Mouse (Mus musculus): ENCODE data around the gene Tbx15. TPM values are rescaled to one million over a fixed set of nuclear protein-coding genes. Genes with fewer than 3 reads are reported as not detected.
A peak's percentile ranks its signal among the peaks of the same experiment; 100 is the strongest.

Gene Tbx15
- 19.0 and 20.6 TPM in 2 replicates for polyA plus RNA-seq (2014; fragmentation: Nextera tagmentation; extraction: Ambion mirVana)

DNA sequence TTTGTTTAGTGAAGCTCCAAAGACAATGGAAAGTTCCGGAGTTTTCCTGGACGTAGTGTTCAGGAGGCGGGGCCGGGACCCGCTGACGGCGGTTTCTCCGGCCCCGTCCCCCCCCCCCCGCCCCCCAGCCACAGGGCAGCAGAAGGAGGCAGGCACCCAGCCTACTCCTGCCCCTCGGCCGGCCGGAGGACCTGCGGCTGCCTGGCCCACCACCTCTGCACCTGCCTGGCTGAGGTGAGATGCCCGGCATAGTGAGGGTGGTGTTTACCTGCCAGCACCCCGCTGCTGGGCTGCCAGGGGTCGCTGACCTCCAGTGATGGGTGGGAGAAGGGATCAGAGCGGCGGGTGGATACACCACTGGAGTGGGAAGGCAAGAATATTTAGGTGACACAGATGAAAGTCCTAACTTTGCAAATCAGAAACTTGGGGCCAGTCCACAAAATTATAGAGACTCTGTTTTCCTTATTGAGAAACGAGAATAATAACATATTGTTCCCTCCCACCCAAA is at the start of gene Tbx15:
TSS of gene Tbx15 (plus strand) at position 169 of the 508 bp plus-strand sequence.
- Histone ChIP-seq H3K4me2 (ENCODE audit: low read depth, low read length) (peak within 1 kb of the TSS; percentile 49), H3K9me3 (ENCODE audit: control insufficient read depth, low read length) (no peaks in the 10 kb centered on the region), H3K36me3 (ENCODE audit: control insufficient read depth, insufficient read depth, low read length) (no peaks in the 10 kb centered on the region), H3K4me3 (ENCODE audit: low read depth, low read length) (peak within 1 kb of the TSS; percentile 39), H3K9ac (ENCODE audit: low read depth, low read length) (peak within 1 kb of the TSS; percentile 64), H3K4me1 (ENCODE audit: control insufficient read depth, insufficient read depth, low read length) (0 out of 2 replicates have a peak, but pooled peaks cover 4% of the 10 kb centered on the region), H3K27me3 (replicated peaks; ENCODE audit: control insufficient read depth, insufficient read depth, low read length) (peaks cover 93% of the 10 kb centered on the region), H3K27ac (replicated peaks; ENCODE audit: low read depth, low read length) (peak within 1 kb of the TSS; percentile 56)
- WGBS: 1% methylated on average over 16 of the region's 20 CpGs
- DNase-seq (ENCODE audit: low spot score) (no peak), ATAC-seq (ENCODE audit: low read depth) (no peak)

- H3K9ac ChIP-seq (ENCODE audit: low read depth, low read length): no peak overlapping the region
- no peak for ATAC-seq (ENCODE audit: low read depth)
- DNase-seq (ENCODE audit: low spot score): no peak
- H3K4me3 ChIP-seq (ENCODE audit: low read depth, low read length): no peak overlapping the region
- 0 out of 2 replicates have a peak overlapping the region, but pooled peaks have one; percentile 30 for H3K27ac ChIP-seq (replicated peaks; ENCODE audit: low read depth, low read length)
- H3K4me2 ChIP-seq (ENCODE audit: low read depth, low read length): no peak overlapping the region
- no peaks in the 10 kb centered on the region for H3K27me3 ChIP-seq (replicated peaks; ENCODE audit: control insufficient read depth, insufficient read depth, low read length)
- no peaks in the 10 kb centered on the region for H3K36me3 ChIP-seq (ENCODE audit: control insufficient read depth, insufficient read depth, low read length)
- 59% methylated on average over 4 of the region's 4 CpGs for WGBS
- peaks cover 14% of the 10 kb centered on the region; the same call in 1 of the 2 replicates for H3K4me1 ChIP-seq (ENCODE audit: control insufficient read depth, insufficient read depth, low read length)
- no peaks in the 10 kb centered on the region for H3K9me3 ChIP-seq (ENCODE audit: control insufficient read depth, low read length)
Observed at GRCm38 (mm10) chr3:99193576-99193975, 46.6 kb upstream of the Tbx15 start.

- H3K27ac ChIP-seq (replicated peaks; ENCODE audit: low read depth, low read length): no peak overlapping the region
- ATAC-seq (ENCODE audit: low read depth) (0 out of 2 replicates have a peak, but pooled peaks have one; percentile 9), DNase-seq (ENCODE audit: low spot score) (peak; percentile 79)
- no peak overlapping the region for H3K4me3 ChIP-seq (ENCODE audit: low read depth, low read length)
- no peak overlapping the region for H3K9ac ChIP-seq (ENCODE audit: low read depth, low read length)
- 0 out of 2 replicates have a peak, but pooled peaks cover 6% of the 10 kb centered on the region for H3K36me3 ChIP-seq (ENCODE audit: control insufficient read depth, insufficient read depth, low read length)
- no peaks in the 10 kb centered on the region for H3K9me3 ChIP-seq (ENCODE audit: control insufficient read depth, low read length)
- no peaks in the 10 kb centered on the region for H3K27me3 ChIP-seq (replicated peaks; ENCODE audit: control insufficient read depth, insufficient read depth, low read length)
- H3K4me2 ChIP-seq (ENCODE audit: low read depth, low read length): no peak overlapping the region
- 0 out of 2 replicates have a peak, but pooled peaks cover 3% of the 10 kb centered on the region for H3K4me1 ChIP-seq (ENCODE audit: control insufficient read depth, insufficient read depth, low read length)
Observed at GRCm38 (mm10) chr3:99203331-99203730, 36.9 kb upstream of the Tbx15 start.

- ATAC-seq (ENCODE audit: low read depth): no peak
- Histone ChIP-seq H3K27ac (replicated peaks; ENCODE audit: low read depth, low read length) (no peak overlapping the region), H3K4me3 (ENCODE audit: low read depth, low read length) (no peak overlapping the region), H3K9me3 (ENCODE audit: control insufficient read depth, low read length) (no peaks in the 10 kb centered on the region), H3K27me3 (replicated peaks; ENCODE audit: control insufficient read depth, insufficient read depth, low read length) (no peaks in the 10 kb centered on the region), H3K36me3 (ENCODE audit: control insufficient read depth, insufficient read depth, low read length) (no peaks in the 10 kb centered on the region), H3K4me1 (ENCODE audit: control insufficient read depth, insufficient read depth, low read length) (no peaks in the 10 kb centered on the region), H3K4me2 (ENCODE audit: low read depth, low read length) (no peak overlapping the region), H3K9ac (ENCODE audit: low read depth, low read length) (no peak overlapping the region)
- WGBS: 45% methylated on average over 1 of the region's 1 CpGs
- no peak for DNase-seq (ENCODE audit: low spot score)
Observed at GRCm38 (mm10) chr3:99208416-99208815, 31.8 kb upstream of the Tbx15 start.

GRCm38 (mm10) chr3:99211105-99211698 is 29.0 kb upstream of the Tbx15 start:
- no peak overlapping the region for H3K27ac ChIP-seq (replicated peaks; ENCODE audit: low read depth, low read length)
- 38% methylated on average over 14 of the region's 14 CpGs for WGBS

DNA sequence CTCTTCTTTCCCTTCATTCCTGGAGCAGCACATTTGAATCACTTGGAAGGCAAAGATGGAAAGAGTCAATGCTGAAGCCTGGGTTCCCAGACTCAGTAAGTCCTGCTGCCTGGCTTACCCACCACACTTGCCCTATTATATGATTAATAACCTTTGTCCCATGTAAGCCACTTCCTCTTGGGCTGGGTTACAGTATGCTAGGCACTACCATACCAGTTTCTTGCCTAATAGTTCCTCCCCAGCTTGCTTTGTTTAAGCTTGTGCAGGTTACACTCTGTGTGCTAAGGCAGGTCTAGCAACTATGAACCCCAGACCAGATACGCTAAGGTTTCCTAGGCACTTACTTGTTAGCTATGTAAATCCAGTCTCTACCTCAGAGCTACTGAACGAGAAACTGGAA is 12.4 kb upstream of the Tbx15 start:
- no peaks in the 10 kb centered on the region for H3K4me1 ChIP-seq (ENCODE audit: control insufficient read depth, insufficient read depth, low read length)

More at GRCm38 (mm10) chr3:99211105-99211698, 29.0 kb upstream of the Tbx15 start:
- Histone ChIP-seq H3K9ac (ENCODE audit: low read depth, low read length) (no peak overlapping the region), H3K9me3 (ENCODE audit: control insufficient read depth, low read length) (no peaks in the 10 kb centered on the region), H3K4me2 (ENCODE audit: low read depth, low read length) (no peak overlapping the region), H3K4me3 (ENCODE audit: low read depth, low read length) (no peak overlapping the region), H3K4me1 (ENCODE audit: control insufficient read depth, insufficient read depth, low read length) (no peaks in the 10 kb centered on the region), H3K27me3 (replicated peaks; ENCODE audit: control insufficient read depth, insufficient read depth, low read length) (no peaks in the 10 kb centered on the region), H3K36me3 (ENCODE audit: control insufficient read depth, insufficient read depth, low read length) (peaks cover 2% of the 10 kb centered on the region; the same call in 1 of the 2 replicates)
- DNase-seq (ENCODE audit: low spot score) (no peak), ATAC-seq (ENCODE audit: low read depth) (no peak)

DNA sequence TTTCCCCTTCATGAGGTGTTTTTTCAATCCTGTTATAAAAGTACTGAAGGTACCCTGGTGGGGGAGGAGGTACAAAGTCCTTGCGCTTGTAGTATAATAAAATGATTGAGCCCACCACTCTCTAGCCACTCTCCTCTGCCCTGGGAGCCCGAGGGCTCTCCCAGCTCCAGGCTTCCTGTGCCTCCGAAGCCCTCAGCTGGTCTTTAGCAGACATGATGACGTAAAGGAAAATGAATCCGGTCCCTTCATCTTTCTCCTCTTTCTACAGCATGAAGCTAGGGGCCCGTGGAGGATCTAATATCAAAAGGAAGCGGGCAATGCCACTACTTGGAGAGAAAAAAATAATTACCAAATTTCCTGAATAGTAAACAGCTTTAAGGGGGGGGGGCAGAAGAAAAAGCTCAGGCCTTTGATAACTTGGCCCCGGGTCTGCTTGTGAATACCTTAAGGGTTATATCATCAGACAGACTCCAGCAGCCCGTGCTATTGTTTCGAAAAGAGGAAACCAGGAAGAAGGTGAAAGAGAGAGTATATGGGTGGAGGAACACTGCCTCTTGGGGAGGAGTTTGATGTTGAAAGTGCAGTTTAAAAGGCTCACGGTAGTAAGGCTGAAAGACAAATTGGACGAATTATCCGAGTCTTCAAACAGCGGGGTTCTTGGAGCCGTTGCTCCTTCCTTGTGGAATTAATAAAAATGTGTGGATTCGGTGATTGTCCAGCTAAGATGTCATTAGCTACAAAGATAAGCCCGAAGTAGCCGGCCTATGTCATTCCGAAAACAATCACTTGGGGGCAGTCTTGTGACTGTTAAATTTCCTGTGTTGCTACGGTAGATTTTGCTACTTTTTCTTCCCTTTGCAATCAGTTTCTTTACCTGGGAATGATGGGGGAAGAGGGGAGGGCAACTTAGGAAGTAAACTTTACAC is 6.5 kb upstream of the Tbx15 start:
- 4% methylated on average over 20 of the region's 20 CpGs for WGBS
- Histone ChIP-seq H3K9ac (ENCODE audit: low read depth, low read length) (no peak overlapping the region; the same call in 1 of the 2 replicates), H3K4me3 (ENCODE audit: low read depth, low read length) (peak overlapping the region; percentile 28), H3K4me1 (ENCODE audit: control insufficient read depth, insufficient read depth, low read length) (peaks cover 4% of the 10 kb centered on the region; the same call in 1 of the 2 replicates), H3K4me2 (ENCODE audit: low read depth, low read length) (peak overlapping the region; percentile 51), H3K36me3 (ENCODE audit: control insufficient read depth, insufficient read depth, low read length) (no peaks in the 10 kb centered on the region), H3K27me3 (replicated peaks; ENCODE audit: control insufficient read depth, insufficient read depth, low read length) (peaks cover 43% of the 10 kb centered on the region), H3K9me3 (ENCODE audit: control insufficient read depth, low read length) (0 out of 2 replicates have a peak, but pooled peaks cover 3% of the 10 kb centered on the region), H3K27ac (replicated peaks; ENCODE audit: low read depth, low read length) (no peak overlapping the region)
- ATAC-seq (ENCODE audit: low read depth) (peak; percentile 60), DNase-seq (ENCODE audit: low spot score) (peak; percentile 77)

More for the DNA sequence above, 12.4 kb upstream of the Tbx15 start:
- no peak overlapping the region for H3K4me3 ChIP-seq (ENCODE audit: low read depth, low read length)
- H3K9me3 ChIP-seq (ENCODE audit: control insufficient read depth, low read length): 0 out of 2 replicates have a peak, but pooled peaks cover 3% of the 10 kb centered on the region
- DNase-seq (ENCODE audit: low spot score) (no peak), ATAC-seq (ENCODE audit: low read depth) (no peak)
- no peaks in the 10 kb centered on the region; the same call in 1 of the 2 replicates for H3K27me3 ChIP-seq (replicated peaks; ENCODE audit: control insufficient read depth, insufficient read depth, low read length)
- no peaks in the 10 kb centered on the region for H3K36me3 ChIP-seq (ENCODE audit: control insufficient read depth, insufficient read depth, low read length)
- H3K9ac ChIP-seq (ENCODE audit: low read depth, low read length): no peak overlapping the region
- 65% methylated on average over 2 of the region's 2 CpGs for whole genome bisulfite sequencing
- H3K27ac ChIP-seq (replicated peaks; ENCODE audit: low read depth, low read length): no peak overlapping the region
- H3K4me2 ChIP-seq (ENCODE audit: low read depth, low read length): no peak overlapping the region

GRCm38 (mm10) chr3:99234319-99234869 is 5.8 kb upstream of the Tbx15 start:
- Histone ChIP-seq H3K4me2 (ENCODE audit: low read depth, low read length) (peak overlapping the region; percentile 51), H3K27ac (replicated peaks; ENCODE audit: low read depth, low read length) (peak overlapping the region; percentile 3; the same call in 1 of the 2 replicates), H3K36me3 (ENCODE audit: control insufficient read depth, insufficient read depth, low read length) (no peaks in the 10 kb centered on the region), H3K27me3 (replicated peaks; ENCODE audit: control insufficient read depth, insufficient read depth, low read length) (peaks cover 50% of the 10 kb centered on the region), H3K9me3 (ENCODE audit: control insufficient read depth, low read length) (0 out of 2 replicates have a peak, but pooled peaks cover under 1% of the 10 kb centered on the region), H3K9ac (ENCODE audit: low read depth, low read length) (no peak overlapping the region; the same call in 1 of the 2 replicates), H3K4me1 (ENCODE audit: control insufficient read depth, insufficient read depth, low read length) (peaks cover 4% of the 10 kb centered on the region; the same call in 1 of the 2 replicates), H3K4me3 (ENCODE audit: low read depth, low read length) (peak overlapping the region; percentile 28)
- DNase-seq (ENCODE audit: low spot score) (no peak), ATAC-seq (ENCODE audit: low read depth) (peak; percentile 51; the same call in 1 of the 2 replicates)
- 15% methylated on average over 17 of the region's 17 CpGs for WGBS

Data from embryonic facial prominence, embryonic 14.5 days (tissue).